28 mouse cellular contexts compared by ENCODE assay signal in genomic region chr5:26457627-26458026, GRCm38 (mm10).
"Had no signal": no experiment of that assay in that cellular context is flagged by ENCODE, and none has a peak within 500 bp of the region (broad histone marks: within the 10 kb centered on the region; RNA-seq: fewer than 3 reads in every experiment).

No protein-coding gene starts in this region.

- H3K36me3 ChIP-seq: embryonic facial prominence, embryonic 10.5 days; embryonic facial prominence, embryonic 12.5 days; embryonic facial prominence, embryonic 13.5 days; embryonic facial prominence, embryonic 15.5 days; forebrain, embryonic 10.5 days; forebrain, embryonic 12.5 days; forebrain, embryonic 15.5 days had no signal

- H3K9ac ChIP-seq: embryonic facial prominence, embryonic 12.5 days; embryonic facial prominence, embryonic 13.5 days; embryonic facial prominence, embryonic 15.5 days; forebrain, embryonic 12.5 days; forebrain, embryonic 13.5 days; forebrain, embryonic 15.5 days; forebrain, postnatal 0 days had no signal

- H3K4me1 ChIP-seq: embryonic facial prominence, embryonic 10.5 days; embryonic facial prominence, embryonic 12.5 days; embryonic facial prominence, embryonic 13.5 days; embryonic facial prominence, embryonic 15.5 days; forebrain, embryonic 10.5 days; forebrain, embryonic 12.5 days; forebrain, embryonic 13.5 days; forebrain, embryonic 15.5 days had no signal

- ATAC-seq: forebrain, embryonic 13.5 days; forebrain, embryonic 14.5 days; forebrain, embryonic 15.5 days; forebrain, embryonic 16.5 days; forebrain, postnatal 0 days had no signal

- H3K4me2 ChIP-seq: embryonic facial prominence, embryonic 12.5 days; embryonic facial prominence, embryonic 13.5 days; embryonic facial prominence, embryonic 15.5 days; forebrain, embryonic 12.5 days; forebrain, embryonic 13.5 days; forebrain, embryonic 15.5 days had no signal

- H3K9me3 ChIP-seq: embryonic facial prominence, embryonic 10.5 days; embryonic facial prominence, embryonic 12.5 days; embryonic facial prominence, embryonic 13.5 days; embryonic facial prominence, embryonic 15.5 days; forebrain, embryonic 10.5 days; forebrain, embryonic 12.5 days; forebrain, embryonic 13.5 days; forebrain, embryonic 15.5 days had no signal

- H3K4me3 ChIP-seq: embryonic facial prominence, embryonic 10.5 days; embryonic facial prominence, embryonic 12.5 days; embryonic facial prominence, embryonic 13.5 days; embryonic facial prominence, embryonic 15.5 days; erythroblast, embryonic 14.5 days; forebrain, embryonic 10.5 days; forebrain, embryonic 12.5 days; forebrain, embryonic 13.5 days; forebrain, embryonic 15.5 days; gastrocnemius, adult 2 months; heart, adult 2 months had no signal

- DNase-seq: cerebellum, adult 2 months; cerebellum, adult 8-10 months; cerebellum, adult 9-10 months; cerebellum, adult 9-11 months; cerebellum, postnatal 10 days; cerebellum, postnatal 14 days; cerebellum, postnatal 25 days; cerebellum, postnatal 36 days; embryo, embryonic 11 days; forebrain, postnatal 0 days; gastrocnemius, adult 2 months; gastrocnemius, postnatal 10 days; gastrocnemius, postnatal 14 days; gastrocnemius, postnatal 25 days; gastrocnemius, postnatal 36 days; heart, adult 18-20 months; heart, adult 2 months had no signal

- H3K27ac ChIP-seq: embryonic facial prominence, embryonic 10.5 days; embryonic facial prominence, embryonic 12.5 days; embryonic facial prominence, embryonic 13.5 days; embryonic facial prominence, embryonic 15.5 days; forebrain, embryonic 10.5 days; forebrain, embryonic 12.5 days; forebrain, embryonic 13.5 days; forebrain, embryonic 15.5 days; gastrocnemius, adult 2 months; heart, adult 2 months had no signal

- H3K27me3 ChIP-seq: embryonic facial prominence, embryonic 12.5 days; embryonic facial prominence, embryonic 13.5 days; embryonic facial prominence, embryonic 15.5 days; forebrain, embryonic 12.5 days; forebrain, embryonic 13.5 days; forebrain, embryonic 15.5 days had no signal
